ENCODE assay signal across 10 mouse cellular contexts in genomic region chr7:18927759-18928158, GRCm38 (mm10). TPM values are rescaled to one million over a fixed set of nuclear protein-coding genes. Genes with fewer than 3 reads are reported as not detected.
DNase-seq lines count a peak whose midpoint lies in the region; ATAC-seq and TF ChIP-seq lines count a peak whose summit lies in the region.
"Had no signal": no experiment of that assay in that cellular context is flagged by ENCODE, and none has a peak within 500 bp of the region (broad histone marks: within the 10 kb centered on the region; RNA-seq: fewer than 3 reads in every experiment).

No protein-coding gene starts in this region.

- H3K9ac ChIP-seq in embryonic facial prominence, embryonic 12.5 days = no peak overlapping the region
- no peak overlapping the region for H3K9ac ChIP-seq in lung, embryonic 14.5 days
- H3K9ac ChIP-seq: limb, embryonic 12.5 days had no signal

- WGBS in embryonic facial prominence, embryonic 12.5 days = 39% methylated on average over 3 of the region's 3 CpGs
- 23% methylated on average over 3 of the region's 3 CpGs for whole genome bisulfite sequencing in lung, embryonic 14.5 days

- TF ChIP-seq CTCF in lung, embryonic 14.5 days (IDR thresholded peaks at IDR 0.05; ENCODE audit: low read depth) = no peak

- 0 out of 2 replicates have a peak overlapping the region, but pooled peaks have one; percentile 89 for H3K4me2 ChIP-seq in embryonic facial prominence, embryonic 12.5 days (replicated peaks)
- H3K4me2 ChIP-seq in lung, embryonic 14.5 days = peak overlapping the region; percentile 82

- H3K27me3 ChIP-seq in embryonic facial prominence, embryonic 12.5 days = peaks cover 55% of the 10 kb centered on the region
- H3K27me3 ChIP-seq in lung, embryonic 14.5 days (ENCODE audit: insufficient read depth, low read length) = peaks cover 34% of the 10 kb centered on the region

- no peak for ATAC-seq in embryonic facial prominence, embryonic 12.5 days (ENCODE audit: insufficient number of reproducible peaks, insufficient read depth, low FRiP score, low TSS enrichment)
- ATAC-seq in lung, embryonic 14.5 days (ENCODE audit: insufficient read depth) = no peak

- no peak overlapping the region for H3K4me3 ChIP-seq in embryonic facial prominence, embryonic 12.5 days
- H3K4me3 ChIP-seq in lung, embryonic 14.5 days (ENCODE audit: low read depth, low read length) = no peak overlapping the region; the same call in 1 of the 2 replicates

- intact Hi-C loops in heart, postnatal 36 days (cut with DNase I) = loop anchor here (1.0 to 2.0 kb wide), 2 partner anchors 21 to 32 kb away; no protein-coding TSS in a partner anchor

- no peak overlapping the region for H3K27ac ChIP-seq in embryonic facial prominence, embryonic 12.5 days
- H3K27ac ChIP-seq in lung, embryonic 14.5 days (ENCODE audit: low read depth) = no peak overlapping the region
- H3K27ac ChIP-seq: limb, embryonic 12.5 days had no signal

- H3K4me1 ChIP-seq in embryonic facial prominence, embryonic 12.5 days = 0 out of 2 replicates have a peak, but pooled peaks cover 6% of the 10 kb centered on the region
- no peaks in the 10 kb centered on the region for H3K4me1 ChIP-seq in lung, embryonic 14.5 days (ENCODE audit: insufficient read depth)

- no peaks in the 10 kb centered on the region for H3K36me3 ChIP-seq in embryonic facial prominence, embryonic 12.5 days
- no peaks in the 10 kb centered on the region for H3K36me3 ChIP-seq in lung, embryonic 14.5 days (ENCODE audit: insufficient read depth)
- H3K36me3 ChIP-seq: limb, embryonic 12.5 days had no signal

- H3K9me3 ChIP-seq in embryonic facial prominence, embryonic 12.5 days = no peaks in the 10 kb centered on the region
- no peaks in the 10 kb centered on the region for H3K9me3 ChIP-seq in lung, embryonic 14.5 days (ENCODE audit: low read depth, low read length)

- DNase-seq in adrenal gland, postnatal 10 days = peak; percentile 28
- DNase-seq in heart, postnatal 36 days = peak; percentile 29 to 31
- DNase-seq in lung, embryonic 14.5 days = peak; percentile 38
- no peak for DNase-seq in thymus, postnatal 10 days (ENCODE audit: low spot score in 2 of 2)
- DNase-seq in thymus, postnatal 0 days (ENCODE audit: low spot score) = no peak
- no peak for DNase-seq in ovary, adult 18-20 months (ENCODE audit: low spot score)
- no peak for DNase-seq in embryo, embryonic 11 days

RNA-seq across cellular contexts. Expression of gene Nova2, which starts 2.1 kb away (rescaled TPM):
- 1 to 10 TPM; 6.1 to 7.4 TPM for total RNA-seq in adrenal gland, postnatal 10 days (2021)
- polyA plus RNA-seq in embryonic facial prominence, embryonic 12.5 days (2016; fragmentation: Nextera tagmentation; extraction: Ambion mirVana) = 1.1 TPM in 2 replicates
- 1 to 10 TPM; 4.8 to 7.7 TPM for total RNA-seq in heart, postnatal 36 days (2021)
- polyA plus RNA-seq in lung, embryonic 14.5 days (2014; fragmentation: Nextera tagmentation; extraction: Ambion mirVana) = 1.2 TPM in 2 replicates
- polyA plus RNA-seq in thymus, postnatal 0 days (2015; fragmentation: Nextera tagmentation; extraction: Ambion mirVana) = 0.17 and 0.28 TPM in 2 replicates

RNA-seq across cellular contexts. Expression of gene Ccdc61, which starts 17.5 kb away (rescaled TPM):
- 10 to 100 TPM; 12.5 to 13.9 TPM for total RNA-seq in adrenal gland, postnatal 10 days (2021)
- 39.7 and 41.0 TPM in 2 replicates for polyA plus RNA-seq in embryonic facial prominence, embryonic 12.5 days (2016; fragmentation: Nextera tagmentation; extraction: Ambion mirVana)
- total RNA-seq in heart, postnatal 36 days (2021) = 10 to 100 TPM in 1 of 2 experiments, 1 to 10 TPM in 1; 7.7 to 11.0 TPM
- 20.4 and 24.7 TPM in 2 replicates for polyA plus RNA-seq in lung, embryonic 14.5 days (2014; fragmentation: Nextera tagmentation; extraction: Ambion mirVana)
- 29.1 and 31.7 TPM in 2 replicates for polyA plus RNA-seq in thymus, postnatal 0 days (2015; fragmentation: Nextera tagmentation; extraction: Ambion mirVana)

RNA-seq across cellular contexts. Expression of gene Pglyrp1, which starts 56.6 kb away (rescaled TPM):
- total RNA-seq in adrenal gland, postnatal 10 days (2021) = 1 to 10 TPM; 5.0 to 7.9 TPM
- 1.1 and 2.0 TPM in 2 replicates for polyA plus RNA-seq in embryonic facial prominence, embryonic 12.5 days (2016; fragmentation: Nextera tagmentation; extraction: Ambion mirVana)
- 1 to 10 TPM; 1.4 to 1.6 TPM for total RNA-seq in heart, postnatal 36 days (2021)
- polyA plus RNA-seq in lung, embryonic 14.5 days (2014; fragmentation: Nextera tagmentation; extraction: Ambion mirVana) = 2.5 and 2.6 TPM in 2 replicates
- 15.6 and 20.7 TPM in 2 replicates for polyA plus RNA-seq in thymus, postnatal 0 days (2015; fragmentation: Nextera tagmentation; extraction: Ambion mirVana)

RNA-seq across cellular contexts. Expression of gene Nanos2, which starts 59.4 kb away (rescaled TPM):
- not detected for total RNA-seq in adrenal gland, postnatal 10 days (2021)
- not detected in 2 replicates for polyA plus RNA-seq in embryonic facial prominence, embryonic 12.5 days (2016; fragmentation: Nextera tagmentation; extraction: Ambion mirVana)
- not detected for total RNA-seq in heart, postnatal 36 days (2021)
- polyA plus RNA-seq in lung, embryonic 14.5 days (2014; fragmentation: Nextera tagmentation; extraction: Ambion mirVana) = not detected in 2 replicates
- not detected in 2 replicates for polyA plus RNA-seq in thymus, postnatal 0 days (2015; fragmentation: Nextera tagmentation; extraction: Ambion mirVana)
- polyA plus RNA-seq: limb, embryonic 12.5 days; stomach, embryonic 14.5 days had no signal

Comparison
In these comparisons a context has a peak if more than half of its experiments do, and no peak if none do; other contexts are left out.
1. DNase-seq: peak in adrenal gland, postnatal 10 days (single experiment), heart, postnatal 36 days (2 of 2) and lung, embryonic 14.5 days (single experiment); none in thymus, postnatal 10 days (0 of 2), thymus, postnatal 0 days (single experiment), ovary, adult 18-20 months (single experiment) and embryo, embryonic 11 days (single experiment).